Mouse (Mus musculus) retina, embryonic 14.5 days (tissue): ENCODE results near the gene Borcs5.

Experiments used
- DNase-seq: peaks from one replicate; pipeline ENCODE4 v3.0.0-alpha.2; 2015; ENCODE audit warnings: low spot score

Gene Borcs5

GRCm38 (mm10) chr6:134717886-134718667, 78.8 kb downstream of the Borcs5 start:
- no peak for DNase-seq

DNA sequence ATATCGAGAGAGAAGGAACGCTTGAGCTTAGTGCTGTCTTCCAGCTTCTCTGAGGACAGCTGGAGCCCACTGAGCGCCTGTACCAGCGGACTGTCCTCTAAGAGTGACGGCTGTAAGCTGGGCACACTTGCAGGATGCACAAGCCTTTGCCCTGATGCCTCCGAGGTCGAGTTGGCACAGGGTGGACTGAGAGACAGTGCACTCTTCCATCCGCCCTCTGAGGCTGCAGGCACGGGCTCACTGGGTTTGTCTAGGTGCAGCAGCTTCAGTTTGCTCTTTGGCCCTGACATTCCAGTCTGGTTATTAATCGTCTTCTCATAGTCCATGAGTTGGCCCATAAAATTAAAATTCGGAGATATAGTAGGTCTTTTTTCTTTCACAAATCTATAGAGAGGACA, 79.4 kb downstream of the Borcs5 start:
- no peak for DNase-seq

- no peak for DNase-seq
Observed at GRCm38 (mm10) chr6:134719156-134719555, 79.8 kb downstream of the Borcs5 start.

DNA sequence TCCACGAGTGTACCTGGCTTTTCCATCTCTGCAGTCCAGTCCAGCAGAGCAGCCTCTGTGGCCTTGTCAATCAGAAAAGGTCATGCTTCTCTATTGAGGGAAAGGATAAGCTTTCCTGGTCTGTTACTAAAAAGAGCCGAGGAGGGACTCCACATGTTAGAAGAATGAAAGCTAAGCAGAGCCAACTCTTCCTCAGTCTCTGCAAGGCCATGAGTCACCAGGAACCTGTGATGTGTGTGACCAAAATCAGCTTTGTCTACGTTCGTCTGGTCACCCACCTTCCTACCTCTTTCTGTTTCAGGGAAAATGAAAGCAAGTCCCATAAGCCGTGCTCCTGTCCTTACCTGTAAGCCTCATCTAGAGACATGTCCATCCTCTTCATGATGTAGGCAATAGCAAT, 80.8 kb downstream of the Borcs5 start:
- DNase-seq: no peak

DNA sequence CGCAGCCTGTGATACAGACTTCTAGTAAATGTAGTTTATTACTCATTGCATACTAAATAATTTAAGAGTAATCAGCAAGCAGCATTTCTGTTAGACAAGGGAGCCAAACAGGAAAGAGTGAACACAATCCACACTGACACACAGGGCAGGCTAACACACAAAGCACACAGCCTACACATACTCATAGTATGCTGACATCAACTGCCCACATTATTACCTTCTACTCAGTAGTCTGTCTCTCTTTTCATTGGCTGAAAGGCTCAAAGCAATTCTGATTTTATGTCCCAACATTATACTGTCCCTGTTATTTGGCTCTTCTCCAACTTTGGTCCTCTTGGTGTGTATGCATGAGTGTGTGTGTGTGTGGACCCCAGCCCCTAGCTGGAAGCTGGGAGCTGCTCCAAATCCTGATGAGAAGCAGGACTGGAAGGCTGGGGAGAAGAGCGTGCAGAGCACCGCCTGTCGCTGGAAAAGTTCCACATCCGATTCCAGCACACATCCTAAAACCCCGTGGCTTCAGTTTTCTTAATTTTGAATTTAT, 82.5 kb downstream of the Borcs5 start:
- no peak for DNase-seq

GRCm38 (mm10) chr6:134722906-134723305, 83.6 kb downstream of the Borcs5 start:
- no peak for DNase-seq

GRCm38 (mm10) chr6:134723326-134723725, 84.0 kb downstream of the Borcs5 start:
- DNase-seq: no peak

DNA sequence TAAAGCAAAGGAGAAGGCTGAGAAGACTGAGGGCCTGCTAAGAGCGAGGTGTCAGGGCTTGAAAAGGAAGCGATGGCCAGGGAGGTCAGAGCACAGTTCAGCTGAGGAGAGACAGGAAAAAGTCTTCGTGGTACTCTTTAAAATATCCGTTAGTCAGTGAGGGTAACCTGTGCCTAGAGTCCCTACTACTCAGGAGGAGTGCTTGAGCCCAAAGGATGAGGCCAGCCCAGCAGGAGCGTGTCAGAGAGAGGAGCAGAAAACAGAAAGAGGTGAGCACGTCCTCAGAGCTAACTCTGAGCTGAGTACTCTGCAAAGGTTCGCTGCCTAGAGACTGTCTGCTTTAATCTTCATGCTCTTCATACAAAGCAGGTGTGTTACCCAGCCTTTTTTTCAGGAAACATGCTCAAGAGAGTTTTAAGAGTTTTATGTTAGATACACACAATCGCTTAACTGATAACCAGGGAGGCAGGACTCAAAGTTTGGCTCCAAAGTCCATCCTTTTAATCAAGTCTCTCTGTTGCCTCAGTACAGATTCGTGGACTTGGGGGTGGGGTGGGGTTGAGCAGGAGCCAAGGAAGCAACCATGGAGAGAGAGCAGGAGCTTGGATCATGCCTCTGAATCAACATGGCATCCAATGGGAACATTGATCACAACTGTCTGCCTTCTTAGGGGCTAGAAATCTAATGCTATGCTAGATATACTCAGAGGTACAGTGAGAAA, 84.7 kb downstream of the Borcs5 start:
- DNase-seq: no peak

DNA sequence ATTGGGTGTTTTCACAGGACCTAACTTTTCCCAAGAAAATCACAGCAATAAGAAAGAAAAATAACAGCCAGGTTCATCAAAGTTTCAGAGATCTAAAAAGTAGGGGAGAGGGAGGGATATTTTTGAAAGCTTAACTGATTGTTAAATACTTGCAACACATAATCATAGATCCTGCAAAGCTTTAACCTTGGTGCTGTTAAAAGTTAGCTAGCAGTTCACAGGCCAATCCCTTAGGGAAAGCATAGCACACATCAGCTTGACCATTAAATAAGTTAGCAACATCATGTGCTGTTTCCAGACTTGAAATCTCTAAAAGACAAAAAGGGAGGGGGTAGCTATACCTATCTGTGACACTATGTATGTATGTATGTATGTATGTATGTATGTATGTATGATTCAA, 86.1 kb downstream of the Borcs5 start:
- no peak for DNase-seq

DNA sequence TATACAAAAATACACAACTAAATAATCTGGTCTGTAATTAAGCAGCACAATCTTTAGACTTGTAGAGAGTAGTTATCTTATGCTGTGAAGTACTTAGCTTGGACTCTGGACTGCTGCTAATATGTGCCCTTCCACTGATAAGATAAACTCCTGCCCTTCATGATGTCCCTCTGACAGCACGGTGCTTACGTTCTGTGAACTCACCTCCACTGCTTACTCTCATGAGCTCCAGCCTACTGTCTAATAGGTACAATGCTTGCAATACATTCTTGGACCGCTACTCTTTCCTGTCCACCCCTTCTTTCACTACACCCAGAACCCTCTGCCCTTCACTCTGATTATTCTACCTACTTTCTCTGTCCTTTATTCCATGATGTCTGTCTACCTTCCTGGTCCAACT, 91.7 kb downstream of the Borcs5 start:
- no peak for DNase-seq

DNA sequence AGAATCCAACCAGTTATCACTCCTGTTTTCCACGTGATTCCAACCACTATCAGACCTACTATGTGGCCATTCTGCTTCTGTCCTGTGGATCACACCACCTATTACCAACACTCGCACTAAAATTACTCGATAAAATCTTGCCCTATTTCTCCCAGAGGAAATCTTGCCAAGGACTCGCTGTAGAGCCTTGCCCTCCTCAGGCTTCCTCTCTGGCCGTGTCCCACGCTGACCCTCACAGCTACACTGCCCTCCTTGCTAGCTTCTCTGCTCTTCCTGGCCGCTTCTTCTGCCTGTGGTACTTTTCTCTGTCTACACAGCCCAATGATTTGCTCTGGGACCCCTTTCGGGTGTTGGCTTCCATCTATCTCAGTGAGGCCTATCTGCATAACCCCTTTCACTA, 93.5 kb downstream of the Borcs5 start:
- no peak for DNase-seq

DNA sequence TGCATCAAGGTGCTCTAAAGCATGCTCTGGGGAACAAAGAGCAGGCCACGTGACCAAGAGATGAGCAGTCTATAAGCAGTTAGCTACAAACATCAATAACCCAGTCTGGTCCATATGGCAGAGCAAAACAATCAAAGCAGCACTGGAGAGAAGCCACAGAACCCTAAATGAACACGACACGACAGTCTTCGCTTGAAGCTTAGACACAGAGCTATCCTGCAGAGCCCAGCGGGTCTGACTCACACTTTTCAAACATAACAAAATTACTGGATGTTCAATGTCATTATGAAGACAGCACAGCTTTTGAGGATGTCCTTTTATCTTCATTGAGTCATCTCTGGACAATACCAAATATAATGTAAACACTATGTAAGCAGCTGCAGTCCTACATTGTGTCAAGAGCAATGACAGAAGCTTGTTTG, 94.5 kb downstream of the Borcs5 start:
- no peak for DNase-seq

GRCm38 (mm10) chr6:134736853-134737252, 97.5 kb downstream of the Borcs5 start:
- DNase-seq: no peak

GRCm38 (mm10) chr6:134743568-134743967, 104.3 kb downstream of the Borcs5 start:
- DNase-seq: no peak

- DNase-seq: no peak
Observed at GRCm38 (mm10) chr6:134745876-134746275, 106.6 kb downstream of the Borcs5 start.

DNA sequence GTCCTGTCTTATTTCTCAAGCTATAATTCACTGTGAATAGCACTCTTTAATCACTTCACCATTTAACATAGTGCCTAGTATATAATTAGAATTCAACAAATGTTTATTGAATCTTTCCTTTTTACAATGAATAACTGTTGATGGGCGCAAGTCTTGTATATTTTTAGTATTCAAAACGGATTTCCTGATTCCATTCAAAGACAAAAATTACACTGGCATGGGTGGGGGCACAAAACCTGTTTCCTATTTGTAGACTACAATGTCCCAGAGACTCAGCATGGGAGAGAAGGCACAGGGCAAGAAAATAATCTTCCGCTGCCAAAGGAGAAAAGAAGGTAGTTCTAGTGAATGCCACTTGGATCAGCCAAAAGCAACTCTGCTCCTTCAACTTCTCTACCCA, 108.8 kb downstream of the Borcs5 start:
- no peak for DNase-seq

- no peak for DNase-seq
Observed at GRCm38 (mm10) chr6:134751087-134751486, 111.8 kb downstream of the Borcs5 start.

- DNase-seq: no peak
Observed at GRCm38 (mm10) chr6:134751883-134752647, 112.8 kb downstream of the Borcs5 start.

- no peak for DNase-seq
Observed at GRCm38 (mm10) chr6:134753412-134753811, 114.1 kb downstream of the Borcs5 start.

- DNase-seq: no peak
Observed at GRCm38 (mm10) chr6:134753858-134754257, 114.5 kb downstream of the Borcs5 start.

DNA sequence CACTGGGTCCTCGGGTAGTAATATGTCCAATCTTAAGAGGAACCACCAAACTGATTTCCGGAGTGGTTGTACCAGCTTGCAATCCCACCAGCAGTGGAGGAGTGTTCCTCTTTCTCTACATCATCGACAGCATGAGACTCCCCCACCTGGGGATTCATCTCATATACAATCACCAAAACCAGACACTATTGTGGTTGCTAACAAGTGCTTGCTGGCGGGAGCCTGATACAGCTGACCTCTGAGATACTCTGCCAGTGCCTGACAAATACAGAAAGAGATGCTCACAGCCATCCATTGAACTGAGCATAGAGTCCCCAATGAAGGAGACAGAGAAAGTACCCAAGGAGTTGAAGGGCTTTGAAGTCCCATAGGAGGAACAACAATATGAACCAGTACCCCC, 116.7 kb downstream of the Borcs5 start:
- DNase-seq: no peak
